Mouse (Mus musculus): ENCODE results near the gene Gm5129. TPM values are rescaled to one million over a fixed set of nuclear protein-coding genes. Genes with fewer than 3 reads are reported as not detected.
"Not testable (repeated sequence)": the region's sequence is repeated elsewhere in the genome, so short reads cannot be mapped to it uniquely, and the experiment has no call there.

The Gm5129 gene
- 10 to 100 TPM in 9 of 26 experiments, 1 to 10 TPM in 4, not detected in 13; 5.6 to 14.8 (median 11.9) TPM for total RNA-seq (2018; cell fraction: chromatin; rRNA removed)
- 1 to 10 TPM in 4 of 26 experiments, not detected in 22; 1.2 to 2.8 (median 1.4) TPM for total RNA-seq (2018; cell fraction: cytosol; rRNA removed)
- total RNA-seq (2018; cell fraction: nucleus; rRNA removed): 10 to 100 TPM in 8 of 26 experiments, 1 to 10 TPM in 9, not detected in 9; 5.7 to 32.4 (median 9.5) TPM
- polyA plus RNA-seq (2018): not detected in 3 replicates

- Histone ChIP-seq H3K36me3 (ENCODE audit: inconsistent target) (no peaks in the 10 kb centered on the region), H3K79me2 (ENCODE audit: inconsistent target) (peaks cover 47% of the 10 kb centered on the region), H3K27ac (peak within 1 kb of the TSS; percentile 91), H3K4me3 (ENCODE audit: inconsistent target) (peak within 1 kb of the TSS; percentile 85)
- under 1% methylated on average over 44 of the region's 46 CpGs for WGBS (ENCODE audit: missing documents)
These were observed at the start of gene Gm5129, which contains the start of gene Dnajb6 for GRCm38 (mm10) chr5:29735557-29736061. Gene Gm5129, minus strand, starts transcription at chr5:29735936. Gene Dnajb6, plus strand, starts transcription at chr5:29735688.

- H3K79me2 ChIP-seq (ENCODE audit: inconsistent target); H3K4me3 ChIP-seq (ENCODE audit: inconsistent target); H3K27ac ChIP-seq: not testable (repeated sequence)
- 0 out of 2 replicates have a peak, but pooled peaks cover 11% of the 10 kb centered on the region for H3K36me3 ChIP-seq (ENCODE audit: inconsistent target)
- 43% methylated on average over 6 of the region's 13 CpGs for WGBS (ENCODE audit: missing documents)
These were observed 49.2 kb upstream of the Gm5129 start for GRCm38 (mm10) chr5:29784906-29785305.

- H3K79me2 ChIP-seq (ENCODE audit: inconsistent target): peaks cover 5% of the 10 kb centered on the region; the same call in 1 of the 2 replicates
- no peak overlapping the region for H3K4me3 ChIP-seq (ENCODE audit: inconsistent target)
- no peak overlapping the region for H3K27ac ChIP-seq
- H3K36me3 ChIP-seq (ENCODE audit: inconsistent target): peaks cover 30% of the 10 kb centered on the region; the same call in 1 of the 2 replicates
- WGBS (ENCODE audit: missing documents): 92% methylated on average over 3 of the region's 3 CpGs
These were observed 46.5 kb upstream of the Gm5129 start for GRCm38 (mm10) chr5:29782261-29782660.

DNA sequence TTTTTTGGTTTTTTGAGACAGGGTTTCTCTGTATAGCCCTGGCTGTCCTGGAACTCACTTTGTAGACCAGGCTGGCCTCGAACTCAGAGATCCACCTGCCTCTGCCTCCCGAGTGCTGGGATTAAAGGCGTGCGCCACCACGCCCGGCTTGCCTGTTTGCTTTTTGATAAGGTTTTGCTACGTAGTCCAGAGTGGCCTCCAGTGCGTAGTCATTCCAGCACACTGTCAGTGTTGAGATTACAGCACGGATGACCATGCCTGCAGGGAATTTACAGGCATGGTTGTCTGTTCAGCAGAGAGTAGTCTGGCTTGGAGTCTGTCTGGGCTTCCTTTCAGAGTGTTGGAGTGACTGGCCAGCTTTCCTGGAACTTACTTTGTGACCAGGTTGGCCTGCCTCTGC lies 44.0 kb upstream of the Gm5129 start:
- peaks cover 34% of the 10 kb centered on the region; the same call in 1 of the 2 replicates for H3K36me3 ChIP-seq (ENCODE audit: inconsistent target)
- not testable (repeated sequence) for H3K27ac ChIP-seq; H3K4me3 ChIP-seq (ENCODE audit: inconsistent target)
- 100% methylated on average over 7 of the region's 9 CpGs for WGBS (ENCODE audit: missing documents)
- peaks cover 30% of the 10 kb centered on the region; the same call in 1 of the 2 replicates for H3K79me2 ChIP-seq (ENCODE audit: inconsistent target)

- peaks cover 50% of the 10 kb centered on the region for H3K36me3 ChIP-seq (ENCODE audit: inconsistent target)
- peaks cover 47% of the 10 kb centered on the region; the same call in 1 of the 2 replicates for H3K79me2 ChIP-seq (ENCODE audit: inconsistent target)
- no peak overlapping the region for H3K27ac ChIP-seq
- 96% methylated on average over 6 of the region's 6 CpGs for WGBS (ENCODE audit: missing documents)
- H3K4me3 ChIP-seq (ENCODE audit: inconsistent target): no peak overlapping the region
These were observed 42.3 kb upstream of the Gm5129 start for GRCm38 (mm10) chr5:29778029-29778428.

- Histone ChIP-seq H3K79me2 (ENCODE audit: inconsistent target) (peaks cover 72% of the 10 kb centered on the region; the same call in 1 of the 2 replicates), H3K4me3 (ENCODE audit: inconsistent target) (no peak overlapping the region), H3K36me3 (ENCODE audit: inconsistent target) (peaks cover 47% of the 10 kb centered on the region), H3K27ac (no peak overlapping the region)
- WGBS (ENCODE audit: missing documents): 89% methylated on average over 5 of the region's 5 CpGs
These were observed 39.7 kb upstream of the Gm5129 start for GRCm38 (mm10) chr5:29775437-29775836.

DNA sequence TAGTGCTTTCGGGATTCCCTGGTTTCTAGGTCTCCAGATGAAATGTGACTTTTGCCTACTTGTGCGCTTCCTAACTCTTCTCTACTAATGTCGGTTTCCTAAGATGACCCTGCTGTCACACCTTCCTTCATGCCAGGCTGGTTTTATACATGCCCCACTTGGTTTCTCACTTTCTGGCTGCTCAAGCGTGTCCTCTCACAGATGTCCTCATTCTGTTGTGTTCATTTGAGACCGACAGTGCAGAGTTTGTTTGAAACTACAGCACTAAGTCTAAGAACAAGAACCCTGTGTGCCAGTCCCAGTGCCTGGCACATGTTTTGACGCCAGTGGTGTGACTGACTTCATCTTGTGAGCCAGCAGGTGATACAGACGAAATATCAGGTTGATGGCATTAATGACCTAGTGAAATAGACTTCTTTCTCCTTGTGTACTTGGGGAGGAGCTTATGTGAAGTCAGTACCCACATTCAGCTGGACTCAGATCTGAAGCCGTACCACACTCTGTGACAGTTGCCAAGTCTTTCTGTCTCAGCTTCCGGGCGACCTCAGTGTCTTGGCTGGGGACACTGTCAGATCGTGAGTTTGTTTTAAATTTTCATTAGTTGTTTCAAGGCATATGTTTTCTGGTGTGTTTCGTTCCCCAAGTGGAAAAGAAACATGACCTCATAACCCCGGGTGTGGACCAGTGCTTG lies 37.9 kb upstream of the Gm5129 start:
- Histone ChIP-seq H3K36me3 (ENCODE audit: inconsistent target) (peaks cover 47% of the 10 kb centered on the region), H3K27ac (no peak overlapping the region), H3K79me2 (ENCODE audit: inconsistent target) (peaks cover 90% of the 10 kb centered on the region; the same call in 1 of the 2 replicates), H3K4me3 (ENCODE audit: inconsistent target) (no peak overlapping the region)
- WGBS (ENCODE audit: missing documents): 91% methylated on average over 13 of the region's 13 CpGs

DNA sequence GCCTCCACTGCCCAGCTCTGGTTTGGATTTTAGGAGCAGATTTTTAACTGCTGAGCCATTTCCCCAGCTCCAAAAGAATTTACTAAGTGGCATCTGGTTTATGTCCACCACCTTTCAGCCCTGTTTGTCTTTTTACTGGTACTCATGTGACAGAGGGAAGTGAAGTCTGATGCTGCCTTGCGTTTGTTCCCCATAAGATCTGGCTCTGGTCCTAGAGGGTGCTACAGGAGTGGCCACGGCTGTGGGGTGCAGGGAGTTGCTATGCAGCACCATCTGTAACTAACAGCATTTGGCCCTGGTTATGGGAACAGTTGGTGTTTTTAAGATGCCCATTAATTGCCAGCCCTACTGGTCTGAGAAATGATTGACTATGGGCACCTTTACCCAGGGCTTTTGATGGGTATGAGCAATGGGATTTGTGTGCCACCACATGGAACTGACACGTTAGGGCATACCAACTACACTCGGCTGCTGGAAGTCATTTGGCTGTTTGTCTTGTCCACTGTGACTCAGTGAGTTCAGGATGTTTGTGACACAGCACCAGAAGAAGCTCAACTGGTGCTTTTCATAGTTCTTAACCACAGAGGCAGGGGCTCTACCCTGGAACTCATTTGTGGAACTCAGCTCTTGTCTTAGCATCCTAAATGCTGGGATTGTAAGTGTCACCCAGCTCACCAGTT lies 37.1 kb upstream of the Gm5129 start:
- WGBS (ENCODE audit: missing documents): 48% methylated on average over 4 of the region's 4 CpGs
- peaks cover 45% of the 10 kb centered on the region for H3K36me3 ChIP-seq (ENCODE audit: inconsistent target)
- H3K4me3 ChIP-seq (ENCODE audit: inconsistent target): no peak overlapping the region
- H3K27ac ChIP-seq: no peak overlapping the region; the same call in 1 of the 2 replicates
- peaks cover 96% of the 10 kb centered on the region; the same call in 1 of the 2 replicates for H3K79me2 ChIP-seq (ENCODE audit: inconsistent target)

GRCm38 (mm10) chr5:29772038-29772437 lies 36.3 kb upstream of the Gm5129 start:
- H3K36me3 ChIP-seq (ENCODE audit: inconsistent target): peaks cover 47% of the 10 kb centered on the region
- WGBS (ENCODE audit: missing documents): 10% methylated on average over 2 of the region's 2 CpGs
- no peak overlapping the region; the same call in 1 of the 2 replicates for H3K27ac ChIP-seq
- H3K4me3 ChIP-seq (ENCODE audit: inconsistent target): no peak overlapping the region
- H3K79me2 ChIP-seq (ENCODE audit: inconsistent target): peaks cover 99% of the 10 kb centered on the region; the same call in 1 of the 2 replicates

GRCm38 (mm10) chr5:29770935-29771334 lies 35.2 kb upstream of the Gm5129 start:
- WGBS (ENCODE audit: missing documents): 78% methylated on average over 1 of the region's 1 CpGs
- Histone ChIP-seq H3K79me2 (ENCODE audit: inconsistent target) (peaks cover 89% of the 10 kb centered on the region; the same call in 1 of the 2 replicates), H3K27ac (no peak overlapping the region), H3K36me3 (ENCODE audit: inconsistent target) (peaks cover 49% of the 10 kb centered on the region), H3K4me3 (ENCODE audit: inconsistent target) (no peak overlapping the region)

GRCm38 (mm10) chr5:29759318-29759717 lies 23.6 kb upstream of the Gm5129 start:
- 78% methylated on average over 5 of the region's 5 CpGs for WGBS (ENCODE audit: missing documents)
- Histone ChIP-seq H3K4me3 (ENCODE audit: inconsistent target) (no peak overlapping the region), H3K36me3 (ENCODE audit: inconsistent target) (peaks cover 85% of the 10 kb centered on the region), H3K79me2 (ENCODE audit: inconsistent target) (peaks cover 66% of the 10 kb centered on the region; the same call in 1 of the 2 replicates), H3K27ac (no peak overlapping the region)

GRCm38 (mm10) chr5:29752894-29753293 lies 17.2 kb upstream of the Gm5129 start:
- peaks cover 34% of the 10 kb centered on the region for H3K79me2 ChIP-seq (ENCODE audit: inconsistent target)
- peaks cover 81% of the 10 kb centered on the region for H3K36me3 ChIP-seq (ENCODE audit: inconsistent target)
- H3K4me3 ChIP-seq (ENCODE audit: inconsistent target): no peak overlapping the region
- H3K27ac ChIP-seq: no peak overlapping the region

DNA sequence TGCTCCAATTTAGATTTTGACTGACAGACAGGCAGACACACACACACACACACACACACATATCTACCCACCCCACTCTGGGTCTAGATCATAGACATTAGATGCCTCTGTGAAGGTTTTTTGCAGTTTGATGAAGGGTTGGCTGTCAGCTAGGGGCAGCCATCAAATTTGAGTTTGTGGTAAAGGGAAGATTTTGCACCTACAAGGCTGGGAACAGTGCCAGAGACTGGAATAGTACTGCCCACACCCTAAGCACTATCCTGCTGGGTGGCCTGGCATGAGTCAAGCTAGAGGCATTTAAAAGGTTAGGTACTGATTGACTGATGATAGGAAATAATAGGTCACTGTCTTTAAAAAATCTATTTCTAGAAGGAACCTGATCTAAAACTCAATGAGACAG lies 15.6 kb upstream of the Gm5129 start:
- Histone ChIP-seq H3K4me3 (ENCODE audit: inconsistent target) (no peak overlapping the region), H3K79me2 (ENCODE audit: inconsistent target) (peaks cover 41% of the 10 kb centered on the region), H3K27ac (no peak overlapping the region), H3K36me3 (ENCODE audit: inconsistent target) (peaks cover 72% of the 10 kb centered on the region)

- Histone ChIP-seq H3K79me2 (ENCODE audit: inconsistent target) (peaks cover 78% of the 10 kb centered on the region), H3K27ac (no peak overlapping the region), H3K36me3 (ENCODE audit: inconsistent target) (peaks cover 45% of the 10 kb centered on the region), H3K4me3 (ENCODE audit: inconsistent target) (no peak overlapping the region)
- 91% methylated on average over 2 of the region's 2 CpGs for WGBS (ENCODE audit: missing documents)
These were observed 11.9 kb upstream of the Gm5129 start for GRCm38 (mm10) chr5:29747661-29748060.
